Mouse (Mus musculus): ENCODE data around the gene Sema6d. TPM values are rescaled to one million over a fixed set of nuclear protein-coding genes. Genes with fewer than 3 reads are reported as not detected.

Gene Sema6d
- total and polyA plus RNA-seq, 2 experiments from 2014 or later = 22.6 to 64.8 TPM

DNA sequence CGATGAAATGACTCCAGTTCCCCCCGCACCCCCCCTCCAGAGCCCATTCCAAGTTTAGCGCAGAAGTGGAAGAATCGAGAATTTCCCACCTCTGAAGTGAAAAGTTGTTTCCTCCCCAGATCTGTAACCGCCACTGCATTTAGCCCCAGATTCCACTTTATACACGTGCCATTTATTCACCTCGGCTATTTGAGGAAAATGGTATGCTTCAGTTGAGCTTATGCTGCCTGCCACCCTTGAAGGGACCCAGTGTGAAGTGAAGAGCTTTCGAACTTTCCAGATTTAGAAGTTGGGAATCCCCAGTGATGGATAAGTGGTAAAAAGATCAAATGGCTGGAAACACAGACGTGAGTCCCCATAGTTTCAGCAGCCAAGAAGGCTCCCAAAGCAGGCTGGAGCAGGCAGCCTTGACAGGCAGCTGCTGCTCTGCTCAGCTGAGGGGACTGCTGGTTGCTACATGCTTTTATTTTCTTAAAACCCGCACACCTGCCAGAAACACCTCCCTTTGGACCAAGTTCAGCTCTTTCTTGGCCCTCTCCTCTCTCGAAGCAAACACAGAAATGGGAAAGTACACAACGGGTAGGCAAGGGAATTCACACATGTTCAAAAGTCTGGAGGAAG lies 345.7 kb downstream of the Sema6d start:
- Histone ChIP-seq H3K4me3 (ENCODE audit: low read depth, low read length) (no peak overlapping the region), H3K36me3 (ENCODE audit: insufficient read depth, low read length) (no peaks in the 10 kb centered on the region), H3K27me3 (ENCODE audit: insufficient read depth, low read length) (no peaks in the 10 kb centered on the region), H3K9ac (replicated peaks; ENCODE audit: low read length, poor library complexity, severe bottlenecking) (no peak overlapping the region), H3K27ac (ENCODE audit: low read depth, low read length) (no peak overlapping the region), H3K4me2 (ENCODE audit: low read depth, low read length, poor library complexity, severe bottlenecking) (no peak overlapping the region), H3K9me3 (ENCODE audit: low read length) (no peaks in the 10 kb centered on the region), H3K4me1 (ENCODE audit: insufficient read depth, low read length) (no peaks in the 10 kb centered on the region)
- ATAC-seq (ENCODE audit: low FRiP score) (no peak), DNase-seq (ENCODE audit: low spot score) (no peak)
- WGBS = 66% methylated on average over 12 of the region's 12 CpGs
- TF ChIP-seq CTCF (IDR thresholded peaks at IDR 0.05) = no peak

DNA sequence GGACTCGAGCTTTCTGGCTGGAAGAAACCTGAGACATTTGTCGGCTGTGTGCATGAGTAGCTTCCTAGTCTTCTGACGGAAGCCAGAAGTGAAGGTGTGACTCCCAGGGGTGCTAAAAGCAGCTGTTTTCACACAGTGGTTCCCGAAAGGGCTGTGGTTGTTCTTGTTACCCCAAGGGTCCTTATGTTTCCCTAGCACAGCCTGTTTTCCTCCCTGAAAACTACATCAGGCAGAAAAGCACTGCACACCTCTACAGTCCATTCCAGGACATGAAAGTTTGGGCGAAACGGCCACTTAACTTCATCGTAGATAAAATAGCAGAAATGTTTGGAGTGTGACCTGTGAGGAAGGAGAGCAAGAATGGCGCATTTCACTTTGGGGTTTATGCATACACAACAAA lies 346.9 kb downstream of the Sema6d start:
- Histone ChIP-seq H3K4me2 (ENCODE audit: low read depth, low read length, poor library complexity, severe bottlenecking) (no peak overlapping the region), H3K4me3 (ENCODE audit: low read depth, low read length) (no peak overlapping the region), H3K27ac (ENCODE audit: low read depth, low read length) (no peak overlapping the region), H3K9ac (replicated peaks; ENCODE audit: low read length, poor library complexity, severe bottlenecking) (no peak overlapping the region), H3K9me3 (ENCODE audit: low read length) (no peaks in the 10 kb centered on the region), H3K27me3 (ENCODE audit: insufficient read depth, low read length) (no peaks in the 10 kb centered on the region), H3K4me1 (ENCODE audit: insufficient read depth, low read length) (no peaks in the 10 kb centered on the region), H3K36me3 (ENCODE audit: insufficient read depth, low read length) (no peaks in the 10 kb centered on the region)
- no peak for DNase-seq (ENCODE audit: low spot score)
- no peak for TF ChIP-seq CTCF (IDR thresholded peaks at IDR 0.05)
- ATAC-seq (ENCODE audit: low FRiP score) = no peak
- WGBS = 86% methylated on average over 8 of the region's 8 CpGs

DNA sequence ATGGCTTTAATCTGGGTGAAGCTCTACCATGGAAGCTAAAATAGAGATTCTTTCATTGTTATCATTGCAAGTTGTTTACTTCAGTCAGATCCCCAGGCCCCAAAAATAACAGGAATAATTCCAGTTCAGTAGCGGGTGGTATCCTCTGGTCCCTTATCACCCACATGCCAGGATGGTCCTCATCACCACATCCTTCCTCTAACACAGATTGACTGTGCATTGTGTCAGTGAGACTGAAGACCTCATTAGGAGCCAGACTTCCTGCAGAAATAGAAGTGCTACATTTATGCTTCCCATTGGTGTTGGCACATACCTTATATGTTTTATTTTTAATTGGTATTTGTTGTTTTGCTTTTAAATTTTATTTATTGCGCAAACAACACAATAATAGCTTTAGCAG lies 354.4 kb downstream of the Sema6d start:
- no peak for TF ChIP-seq CTCF (IDR thresholded peaks at IDR 0.05)
- 93% methylated on average over 2 of the region's 2 CpGs for WGBS
- no peaks in the 10 kb centered on the region for H3K27me3 ChIP-seq (ENCODE audit: insufficient read depth, low read length)

DNA sequence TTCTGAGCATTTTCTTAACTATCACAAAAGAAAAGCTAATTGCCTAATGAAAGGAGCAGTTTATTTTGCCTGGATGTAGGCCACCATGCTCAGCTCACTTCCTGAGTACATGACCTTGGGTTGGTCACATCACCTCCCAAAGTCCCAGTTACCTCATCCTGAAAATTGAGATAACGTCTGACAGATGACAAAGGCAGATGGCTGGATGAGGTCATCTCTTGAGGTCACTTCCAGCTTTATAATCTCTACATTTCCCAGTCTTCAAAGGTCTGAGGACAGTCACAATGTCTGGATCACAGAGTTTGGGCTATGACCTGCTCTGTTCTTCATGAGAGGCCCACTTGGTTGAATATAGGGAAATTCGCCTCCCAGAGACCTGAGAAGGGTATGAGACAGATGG lies 366.1 kb downstream of the Sema6d start:
- H3K27ac ChIP-seq (ENCODE audit: low read depth, low read length) = no peak overlapping the region
- no peaks in the 10 kb centered on the region for H3K4me1 ChIP-seq (ENCODE audit: insufficient read depth, low read length)
- H3K9me3 ChIP-seq (ENCODE audit: low read length) = no peaks in the 10 kb centered on the region
- no peak overlapping the region for H3K4me3 ChIP-seq (ENCODE audit: low read depth, low read length)
- H3K27me3 ChIP-seq (ENCODE audit: insufficient read depth, low read length) = no peaks in the 10 kb centered on the region
- 78% methylated on average over 2 of the region's 2 CpGs for WGBS
- H3K9ac ChIP-seq (replicated peaks; ENCODE audit: low read length, poor library complexity, severe bottlenecking) = no peak overlapping the region
- DNase-seq (ENCODE audit: low spot score) (no peak), ATAC-seq (ENCODE audit: low FRiP score) (no peak)
- no peaks in the 10 kb centered on the region for H3K36me3 ChIP-seq (ENCODE audit: insufficient read depth, low read length)
- no peak overlapping the region for H3K4me2 ChIP-seq (ENCODE audit: low read depth, low read length, poor library complexity, severe bottlenecking)
- TF ChIP-seq CTCF (IDR thresholded peaks at IDR 0.05) = no peak

More for the DNA sequence above, 354.4 kb downstream of the Sema6d start:
- Histone ChIP-seq H3K4me3 (ENCODE audit: low read depth, low read length) (no peak overlapping the region), H3K27ac (ENCODE audit: low read depth, low read length) (no peak overlapping the region), H3K4me2 (ENCODE audit: low read depth, low read length, poor library complexity, severe bottlenecking) (no peak overlapping the region), H3K9me3 (ENCODE audit: low read length) (no peaks in the 10 kb centered on the region), H3K4me1 (ENCODE audit: insufficient read depth, low read length) (no peaks in the 10 kb centered on the region), H3K9ac (replicated peaks; ENCODE audit: low read length, poor library complexity, severe bottlenecking) (no peak overlapping the region), H3K36me3 (ENCODE audit: insufficient read depth, low read length) (no peaks in the 10 kb centered on the region)
- DNase-seq (ENCODE audit: low spot score) (no peak), ATAC-seq (ENCODE audit: low FRiP score) (no peak)

DNA sequence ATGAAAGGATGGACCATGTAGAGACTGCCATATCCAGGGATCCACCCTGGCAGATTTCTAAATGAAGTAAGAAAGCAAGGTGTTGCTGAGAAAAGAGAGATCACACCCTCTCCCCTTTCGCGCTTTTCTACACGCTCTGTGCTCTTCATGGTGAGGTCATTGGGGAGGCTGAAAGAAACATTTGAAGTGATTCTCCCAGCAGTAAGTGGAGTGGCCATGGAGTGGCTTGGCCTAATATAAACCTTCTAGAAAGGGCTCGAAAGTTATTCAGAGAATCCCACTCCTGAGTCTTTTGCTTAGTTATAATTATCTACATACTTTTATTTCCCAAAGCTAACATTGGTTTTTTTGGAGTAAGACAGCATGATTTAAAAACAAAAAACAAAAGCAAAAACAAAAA lies 367.2 kb downstream of the Sema6d start:
- no peaks in the 10 kb centered on the region for H3K27me3 ChIP-seq (ENCODE audit: insufficient read depth, low read length)
- 88% methylated on average over 4 of the region's 4 CpGs for WGBS
- no peak overlapping the region for H3K27ac ChIP-seq (ENCODE audit: low read depth, low read length)

DNA sequence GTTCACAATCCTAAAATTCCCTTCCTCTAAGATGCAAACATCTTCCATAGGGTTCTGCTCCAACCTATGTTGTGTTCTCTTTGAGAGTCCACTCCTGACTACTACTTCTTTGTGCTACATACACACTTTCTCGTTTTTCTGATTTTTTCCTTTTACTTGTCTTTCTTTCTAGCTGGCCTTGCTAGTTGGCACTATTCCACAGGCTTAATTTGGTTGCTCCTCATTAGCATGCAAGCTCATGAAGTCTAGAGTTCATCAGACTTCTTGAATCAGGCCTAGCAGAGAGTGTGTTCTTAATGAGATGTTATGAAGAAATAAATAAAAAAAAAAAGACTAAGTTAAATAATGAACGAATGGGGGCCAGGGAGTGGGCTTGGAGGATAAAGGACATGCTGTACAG lies 368.3 kb downstream of the Sema6d start:
- no peaks in the 10 kb centered on the region for H3K27me3 ChIP-seq (ENCODE audit: insufficient read depth, low read length)
- no peak for ATAC-seq (ENCODE audit: low FRiP score)
- no peak overlapping the region for H3K4me3 ChIP-seq (ENCODE audit: low read depth, low read length)
- H3K27ac ChIP-seq (ENCODE audit: low read depth, low read length) = no peak overlapping the region
- H3K9ac ChIP-seq (replicated peaks; ENCODE audit: low read length, poor library complexity, severe bottlenecking) = no peak overlapping the region
- H3K9me3 ChIP-seq (ENCODE audit: low read length) = no peaks in the 10 kb centered on the region
- H3K4me1 ChIP-seq (ENCODE audit: insufficient read depth, low read length) = no peaks in the 10 kb centered on the region
- DNase-seq (ENCODE audit: low spot score) = peak; percentile 54
- H3K36me3 ChIP-seq (ENCODE audit: insufficient read depth, low read length) = no peaks in the 10 kb centered on the region
- H3K4me2 ChIP-seq (ENCODE audit: low read depth, low read length, poor library complexity, severe bottlenecking) = no peak overlapping the region
- TF ChIP-seq CTCF (IDR thresholded peaks at IDR 0.05) = no peak
- 70% methylated on average over 2 of the region's 2 CpGs for WGBS

More for the DNA sequence above, 367.2 kb downstream of the Sema6d start:
- no peaks in the 10 kb centered on the region for H3K36me3 ChIP-seq (ENCODE audit: insufficient read depth, low read length)
- no peaks in the 10 kb centered on the region for H3K9me3 ChIP-seq (ENCODE audit: low read length)
- no peak overlapping the region for H3K4me2 ChIP-seq (ENCODE audit: low read depth, low read length, poor library complexity, severe bottlenecking)
- H3K4me3 ChIP-seq (ENCODE audit: low read depth, low read length) = no peak overlapping the region
- H3K9ac ChIP-seq (replicated peaks; ENCODE audit: low read length, poor library complexity, severe bottlenecking) = no peak overlapping the region
- ATAC-seq (ENCODE audit: low FRiP score) (no peak), DNase-seq (ENCODE audit: low spot score) (no peak)
- no peak for TF ChIP-seq CTCF (IDR thresholded peaks at IDR 0.05)
- no peaks in the 10 kb centered on the region for H3K4me1 ChIP-seq (ENCODE audit: insufficient read depth, low read length)

Measured in midbrain, postnatal 0 days (tissue).